Mouse (Mus musculus) retina, adult 2 months (tissue): ENCODE measurements at regions not wholly inside any gene's neighbourhood (a gene's known extent, or its start where the extent isn't known, plus 50 kb on each side); places are given as distances from the start of the nearest gene placed in this dataset.

Source experiments
- DNase-seq: peaks from one replicate; pipeline ENCODE4 v3.0.0-alpha.2; 2012; ENCODE audit warnings: low read depth, low spot score

DNA sequence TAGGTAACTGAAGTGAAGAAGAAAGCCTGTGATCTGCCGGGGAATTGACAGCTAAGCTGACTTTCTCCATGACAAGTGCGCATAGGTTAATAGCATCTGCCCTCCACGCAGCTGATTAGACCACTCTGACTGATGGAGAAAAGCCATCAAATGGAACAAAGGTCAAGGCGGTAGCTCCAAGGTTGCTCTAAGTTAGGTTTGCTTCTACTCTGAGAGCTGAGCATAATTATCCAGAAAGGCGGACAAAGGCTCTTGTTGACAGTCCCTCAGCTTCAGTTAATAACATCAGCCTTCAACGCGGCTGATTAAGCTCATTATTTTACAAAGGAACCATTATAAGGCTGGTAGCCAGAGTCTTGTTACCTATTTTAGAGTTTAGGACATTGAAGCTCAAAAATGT is 54.0 kb upstream of the Enpep start:
- DNase-seq: no peak

DNA sequence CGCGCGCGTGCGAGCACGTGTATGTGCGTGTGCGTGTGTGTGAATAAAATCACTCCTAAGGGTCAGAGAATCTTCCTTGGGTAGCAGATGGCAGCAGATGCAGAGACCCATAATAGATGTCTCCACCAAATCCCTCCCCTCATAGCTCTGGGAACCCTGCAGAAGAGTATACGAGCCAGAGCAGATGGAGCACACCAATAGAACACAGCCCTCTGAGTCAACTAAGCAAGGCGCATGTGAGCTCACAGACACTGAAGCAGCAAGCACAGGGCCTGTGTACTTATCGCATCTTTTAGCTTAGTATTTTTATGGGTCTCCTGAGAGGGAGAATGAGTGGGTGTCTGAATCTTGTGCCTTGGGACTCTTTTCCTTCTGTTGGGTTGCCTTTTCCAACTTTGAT is 58.0 kb upstream of the Enpep start:
- no peak for DNase-seq

DNA sequence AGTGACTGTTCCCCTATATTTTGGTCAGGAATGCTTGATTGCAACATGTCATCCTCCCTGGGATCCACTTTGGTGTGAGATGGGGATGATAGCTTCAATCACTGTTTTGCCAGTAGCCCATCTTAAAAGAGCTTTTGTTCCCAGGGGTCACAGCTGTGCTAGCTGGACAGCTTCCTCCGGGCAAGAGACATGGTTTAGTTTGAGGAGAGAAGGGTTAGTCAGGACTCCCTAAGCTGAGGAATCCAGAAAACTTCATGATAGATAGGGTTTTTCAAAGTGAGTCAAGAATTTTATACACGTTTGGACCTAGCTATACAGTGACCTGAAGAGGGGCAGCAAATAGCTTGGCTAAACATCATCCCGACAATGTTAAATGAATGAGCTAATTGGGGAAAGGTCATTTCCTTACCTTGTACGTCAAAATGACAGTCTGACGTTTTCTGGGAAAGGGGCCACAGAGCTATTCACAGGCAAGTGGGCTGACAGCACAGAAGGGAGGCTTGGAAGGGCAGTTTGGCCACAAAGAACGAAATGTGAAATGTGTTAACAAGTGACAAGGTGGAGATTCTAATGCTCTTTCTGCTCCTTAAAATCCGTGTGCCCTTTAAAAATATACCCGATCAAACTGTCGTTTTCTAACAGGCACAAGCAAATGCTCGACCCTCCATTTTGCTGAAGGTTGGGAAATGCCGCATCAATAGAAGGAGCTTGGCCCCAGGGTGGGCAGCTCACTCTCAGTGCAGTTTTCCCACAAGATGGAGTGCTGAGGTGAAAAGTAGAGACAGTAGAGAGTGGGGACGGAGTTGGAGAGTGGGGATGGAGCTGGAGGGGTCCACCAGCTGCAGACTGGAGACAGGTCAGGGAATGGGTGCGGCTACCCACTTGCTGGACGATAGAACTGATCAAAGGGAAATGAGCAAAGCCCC is 59.6 kb upstream of the Enpep start:
- DNase-seq: no peak

- DNase-seq: no peak
Measured at GRCm38 (mm10) chr3:129392814-129393804, 60.6 kb upstream of the Enpep start.

GRCm38 (mm10) chr3:129397481-129397880 is 65.0 kb upstream of the Enpep start:
- DNase-seq: no peak

- DNase-seq: no peak
Measured at GRCm38 (mm10) chr3:129400092-129400924, 67.8 kb upstream of the Enpep start.

DNA sequence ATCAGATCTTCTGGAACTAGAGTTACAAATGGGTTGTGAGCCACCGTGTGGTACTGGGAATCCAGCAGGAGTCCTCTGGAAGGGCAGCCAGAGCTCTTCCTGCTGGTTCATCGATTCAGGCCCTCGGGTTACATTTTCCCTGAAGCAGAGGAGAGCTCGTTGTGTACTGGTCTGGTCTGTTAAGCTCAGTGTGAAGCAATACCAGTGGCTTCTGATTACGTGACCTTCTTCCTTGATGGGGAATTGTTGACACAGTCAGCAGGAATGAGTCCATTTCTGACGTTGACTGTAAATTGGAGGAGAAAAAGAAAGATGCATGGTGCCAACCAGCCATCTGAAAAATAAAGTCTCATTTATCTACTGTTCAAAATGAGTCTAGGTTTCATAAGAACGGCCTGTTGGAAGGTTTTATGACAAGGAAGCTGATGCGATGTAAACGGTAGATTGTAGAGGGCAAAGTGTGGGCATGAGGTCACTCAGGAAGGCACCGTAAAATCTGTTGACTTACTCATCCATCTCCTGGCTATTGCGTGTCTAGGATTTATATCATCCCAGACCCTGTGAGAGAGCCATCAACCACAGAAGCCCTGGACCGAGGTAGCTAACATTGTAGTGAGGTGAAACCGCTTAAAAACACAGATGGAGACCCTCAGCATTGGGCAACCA is 79.0 kb upstream of the Enpep start:
- no peak for DNase-seq

- no peak for DNase-seq
Measured at GRCm38 (mm10) chr3:129412126-129412960, 79.8 kb upstream of the Enpep start.

GRCm38 (mm10) chr3:129412961-129413246 is 80.4 kb upstream of the Enpep start:
- DNase-seq: no peak

GRCm38 (mm10) chr3:129415656-129416055 is 83.1 kb upstream of the Enpep start:
- no peak for DNase-seq

DNA sequence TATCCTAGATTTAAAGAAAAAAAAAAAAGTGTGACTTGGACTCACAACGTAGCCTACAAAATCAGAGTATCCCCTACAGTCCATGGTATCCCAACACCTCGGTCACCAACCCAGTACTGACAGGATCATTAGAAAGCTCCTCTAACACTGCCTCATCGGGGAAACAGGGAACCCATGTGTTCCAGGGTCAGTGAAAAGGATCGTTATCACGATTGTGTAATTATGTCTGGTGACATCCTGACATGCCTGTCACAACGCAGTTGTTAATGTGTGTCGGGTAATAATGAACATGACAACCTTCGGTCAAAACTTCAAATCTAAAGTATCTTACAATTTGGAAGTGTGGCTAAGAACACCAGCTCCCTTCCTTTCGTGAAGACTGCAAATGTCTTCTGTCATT is 83.8 kb upstream of the Enpep start:
- DNase-seq: no peak

- peak; percentile 30 for DNase-seq
Measured at GRCm38 (mm10) chr3:129421620-129422239, 89.2 kb upstream of the Enpep start.

- no peak for DNase-seq
Measured at GRCm38 (mm10) chr3:129428750-129429149, 96.2 kb upstream of the Enpep start.

- no peak for DNase-seq
Measured at GRCm38 (mm10) chr3:129429161-129430111, 96.9 kb upstream of the Enpep start.

DNA sequence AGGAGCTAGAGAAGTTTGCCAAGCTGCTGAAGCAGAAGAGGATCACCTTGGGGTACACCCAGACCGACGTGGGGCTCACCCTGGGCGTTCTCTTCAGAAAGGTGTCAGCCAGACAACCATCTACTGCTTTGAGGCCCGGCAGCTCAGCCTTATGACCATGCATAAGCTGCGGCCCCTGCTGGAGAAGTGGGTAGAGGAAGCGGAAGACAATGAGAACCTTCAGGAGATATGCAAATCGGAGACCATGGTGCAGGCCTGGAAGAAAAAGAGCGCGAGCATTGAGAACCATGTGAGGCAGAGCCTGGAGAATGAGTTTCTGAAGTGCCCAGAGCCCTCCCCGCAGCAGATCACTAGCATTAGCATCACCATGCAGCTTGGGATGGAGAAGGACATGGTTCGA is 98.1 kb upstream of the Elovl6 start:
- no peak for DNase-seq

GRCm38 (mm10) chr3:129437687-129438086 is 94.5 kb upstream of the Elovl6 start:
- DNase-seq: no peak

- no peak for DNase-seq
Measured at GRCm38 (mm10) chr3:129442756-129443155, 89.4 kb upstream of the Elovl6 start.

DNA sequence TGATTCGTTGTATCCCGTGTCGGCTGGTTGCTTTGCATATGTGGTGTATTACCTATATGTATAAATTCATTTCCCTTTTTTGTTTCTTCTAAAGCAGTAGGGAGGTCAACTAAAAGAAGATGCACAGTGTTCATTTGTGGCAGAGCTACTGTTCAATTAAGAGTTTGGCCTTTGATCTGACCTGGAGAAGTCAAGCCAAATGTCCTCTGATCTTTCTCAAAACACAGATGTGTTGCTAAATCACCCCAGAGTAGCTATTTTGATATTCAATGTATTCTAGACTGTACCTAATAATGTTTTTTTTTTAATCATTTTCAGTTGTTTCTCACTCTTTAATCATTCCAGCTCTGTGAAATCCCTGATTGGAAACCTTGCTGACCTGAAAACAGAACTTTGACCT is 87.9 kb upstream of the Elovl6 start:
- no peak for DNase-seq

DNA sequence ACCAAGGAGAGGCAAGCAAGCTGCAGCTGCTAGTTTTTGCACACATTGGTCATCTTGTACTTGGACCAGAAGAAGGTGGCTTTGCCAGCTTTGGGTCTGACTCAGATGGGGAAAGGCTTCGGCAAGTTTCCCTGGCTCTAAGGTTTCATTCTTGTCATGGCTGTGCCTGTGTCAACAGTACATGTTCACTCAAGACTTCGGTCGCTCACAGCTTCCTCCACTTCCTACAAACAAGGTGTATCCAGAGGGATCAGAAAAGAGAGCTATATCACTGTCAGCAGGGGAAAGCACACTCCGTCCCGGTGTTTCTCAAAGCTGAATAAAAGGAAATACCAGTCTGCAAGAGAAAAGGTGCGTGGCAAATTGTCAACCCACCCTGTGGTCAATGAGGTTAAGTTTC is 86.2 kb upstream of the Elovl6 start:
- no peak for DNase-seq
